Mouse (Mus musculus) CH12.LX (cell line): ENCODE data around the gene 2810006K23Rik. TPM values are rescaled to one million over a fixed set of nuclear protein-coding genes. Genes with fewer than 3 reads are reported as not detected.

ENCODE experiments used
- DNase-seq: peaks from one replicate; pipeline ENCODE4 v3.0.0-alpha.2; 2013; ENCODE audit errors: extremely low read depth
- H3K27ac ChIP-seq: 2 replicates; pipeline ENCODE4 v1.5.1; 2012; ENCODE audit warnings: low read depth, mild to moderate bottlenecking, control low read depth, moderate library complexity; ENCODE audit not compliant: insufficient read depth
- H3K27me3 ChIP-seq: replicated peaks from 2 replicates; pipeline ENCODE3; 2012; ENCODE audit warnings: inconsistent platforms
- H3K36me3 ChIP-seq, 2 experiments: replicated peaks in 1 of 2; 2 replicates each; pipeline versions ENCODE3 to v1.6.1; 2012; ENCODE audit warnings: inconsistent platforms in 1 of 2, low read length in 1 of 2, mild to moderate bottlenecking in 1 of 2, mixed read lengths in 1 of 2, moderate library complexity in 1 of 2; ENCODE audit not compliant: control insufficient read depth in 1 of 2, insufficient read depth in 1 of 2
- H3K4me1 ChIP-seq, 2 experiments: 2 replicates each; pipeline ENCODE4 v1.6.1; 2012; ENCODE audit warnings: inconsistent platforms in 1 of 2, moderate library complexity in 1 of 2; ENCODE audit not compliant: insufficient read depth in 2 of 2, control insufficient read depth in 1 of 2
- H3K4me2 ChIP-seq: 2 replicates; pipeline ENCODE4 v1.6.1; 2012; ENCODE audit warnings: low read depth, mild to moderate bottlenecking, control low read depth; ENCODE audit not compliant: poor library complexity, insufficient read depth, severe bottlenecking
- H3K4me3 ChIP-seq, 3 experiments: fragments of 150-350 bp in 1 of 3; sonication (generic) in 1 of 3; replicated peaks in 1 of 3; 2 replicates each; pipeline versions ENCODE3 to v1.5.1; 2011 to 2012; ENCODE audit warnings: low read depth in 2 of 3, low read length in 2 of 3, mild to moderate bottlenecking in 2 of 3, moderate library complexity in 2 of 3, control low read depth in 1 of 3, improper control_type of control experiment in 1 of 3, inconsistent platforms in 1 of 3, mixed read lengths in 1 of 3; ENCODE audit not compliant: poor library complexity in 1 of 3
- H3K79me2 ChIP-seq: replicated peaks from 2 replicates; pipeline ENCODE4 v1.6.1; 2012; ENCODE audit warnings: mild to moderate bottlenecking, moderate library complexity; ENCODE audit not compliant: control insufficient read depth, poor library complexity, insufficient read depth, severe bottlenecking; ENCODE audit errors: extremely low read depth
- H3K9ac ChIP-seq: 2 replicates; pipeline ENCODE4 v1.6.1; 2012; ENCODE audit warnings: low read depth, mild to moderate bottlenecking, control low read depth, moderate library complexity; ENCODE audit not compliant: insufficient read depth
- H3K9me3 ChIP-seq: replicated peaks from 2 replicates; pipeline ENCODE3; 2012; ENCODE audit warnings: low read length, inconsistent platforms, mixed read lengths
- BHLHE40 ChIP-seq: IDR thresholded peaks from 2 replicates; pipeline ENCODE4 v1.6.1; 2011; ENCODE audit warnings: mild to moderate bottlenecking, low read depth, low read length, improper control_type of control experiment
- CHD1 ChIP-seq: IDR thresholded peaks from 2 replicates; pipeline ENCODE4 v1.6.1; 2012; ENCODE audit warnings: low read depth, low read length, improper control_type of control experiment, inconsistent platforms
- CHD2 ChIP-seq: IDR thresholded peaks from 2 replicates; pipeline ENCODE4 v1.6.1; 2011; ENCODE audit warnings: low read length, improper control_type of control experiment
- CTCF ChIP-seq, 2 experiments: IDR thresholded peaks in 1 of 2; conservative IDR thresholded peaks in 1 of 2; 2 replicates each; pipeline ENCODE4 v1.5.1; 2011 to 2012; ENCODE audit warnings: low read depth in 2 of 2, low read length in 2 of 2, improper control_type of control experiment in 1 of 2, inconsistent platforms in 1 of 2, mild to moderate bottlenecking in 1 of 2, moderate library complexity in 1 of 2
- E2F4 ChIP-seq: IDR thresholded peaks from 2 replicates; pipeline ENCODE4 v1.6.1; 2011; ENCODE audit warnings: low read depth, low read length, improper control_type of control experiment; ENCODE audit not compliant: insufficient replicate concordance
- ELF1 ChIP-seq: IDR thresholded peaks from 2 replicates; pipeline ENCODE4 v1.6.1; 2014; ENCODE audit warnings: low read depth, mild to moderate bottlenecking, inconsistent platforms, low read length, improper control_type of control experiment
- HCFC1 ChIP-seq: IDR thresholded peaks from 2 replicates; pipeline ENCODE4 v1.6.1; 2012; ENCODE audit warnings: low read depth, mild to moderate bottlenecking, inconsistent platforms, low read length, improper control_type of control experiment
- IRF4 ChIP-seq: IDR thresholded peaks from 2 replicates; pipeline ENCODE4 v1.6.1; 2014; ENCODE audit warnings: low read depth, mild to moderate bottlenecking, inconsistent platforms, low read length, improper control_type of control experiment
- JUN ChIP-seq: IDR thresholded peaks from 2 replicates; pipeline ENCODE4 v1.6.1; 2011; ENCODE audit warnings: low read depth, mild to moderate bottlenecking, low read length, improper control_type of control experiment, moderate library complexity; ENCODE audit not compliant: insufficient read depth
- KAT2A ChIP-seq: IDR thresholded peaks from 2 replicates; pipeline ENCODE4 v1.6.1; 2012; ENCODE audit warnings: low read length, improper control_type of control experiment, inconsistent platforms; ENCODE audit not compliant: insufficient replicate concordance
- MAFK ChIP-seq: IDR thresholded peaks from 2 replicates; pipeline ENCODE4 v1.6.1; 2011; ENCODE audit warnings: low read length, improper control_type of control experiment; ENCODE audit not compliant: insufficient replicate concordance
- MAX ChIP-seq: IDR thresholded peaks from 2 replicates; pipeline ENCODE4 v1.6.1; 2011; ENCODE audit warnings: low read length, improper control_type of control experiment
- MAZ ChIP-seq: IDR thresholded peaks from 2 replicates; pipeline ENCODE4 v1.6.1; 2012; ENCODE audit warnings: low read depth, mild to moderate bottlenecking, inconsistent platforms, low read length, improper control_type of control experiment, moderate library complexity
- MEF2A ChIP-seq: IDR thresholded peaks from 2 replicates; pipeline ENCODE4 v1.6.1; 2014; ENCODE audit warnings: low read depth, mild to moderate bottlenecking, inconsistent platforms, low read length, improper control_type of control experiment, borderline replicate concordance
- MXI1 ChIP-seq: IDR thresholded peaks from 2 replicates; pipeline ENCODE4 v1.6.1; 2011; ENCODE audit warnings: mild to moderate bottlenecking, low read depth, low read length, improper control_type of control experiment
- MYC ChIP-seq: IDR thresholded peaks from 2 replicates; pipeline ENCODE4 v1.6.1; 2011; ENCODE audit warnings: low read depth, mild to moderate bottlenecking, improper control_type of control experiment, low read length
- NELFE ChIP-seq: IDR thresholded peaks from 2 replicates; pipeline ENCODE4 v1.6.1; 2011; ENCODE audit warnings: low read depth, low read length, improper control_type of control experiment
- NRF1 ChIP-seq: IDR thresholded peaks from 2 replicates; pipeline ENCODE4 v1.6.1; 2014; ENCODE audit warnings: low read depth, mild to moderate bottlenecking, inconsistent platforms, low read length, improper control_type of control experiment, moderate library complexity
- POLR2A ChIP-seq: IDR thresholded peaks from 2 replicates; pipeline ENCODE4 v1.6.1; 2011; ENCODE audit warnings: low read depth, mild to moderate bottlenecking, improper control_type of control experiment, low read length
- POLR2AphosphoS2 ChIP-seq: IDR thresholded peaks from 2 replicates; pipeline ENCODE4 v1.6.1; 2011; ENCODE audit warnings: low read depth, low read length, improper control_type of control experiment
- RAD21 ChIP-seq: IDR thresholded peaks from 2 replicates; pipeline ENCODE4 v1.6.1; 2011; ENCODE audit warnings: low read depth, mild to moderate bottlenecking, low read length, improper control_type of control experiment, moderate library complexity
- RCOR1 ChIP-seq: conservative IDR thresholded peaks from 2 replicates; pipeline ENCODE4 v1.6.1; 2012; ENCODE audit warnings: low read depth, mild to moderate bottlenecking, inconsistent platforms, low read length, improper control_type of control experiment
- SIN3A ChIP-seq: IDR thresholded peaks from 2 replicates; pipeline ENCODE4 v1.6.1; 2012; ENCODE audit warnings: low read length, improper control_type of control experiment, inconsistent platforms
- TBP ChIP-seq: conservative IDR thresholded peaks from 2 replicates; pipeline ENCODE4 v1.6.1; 2011; ENCODE audit warnings: low read depth, low read length, improper control_type of control experiment
- TCF12 ChIP-seq: IDR thresholded peaks from 2 replicates; pipeline ENCODE4 v1.6.1; 2014; ENCODE audit warnings: low read depth, mild to moderate bottlenecking, inconsistent platforms, low read length, improper control_type of control experiment
- UBTF ChIP-seq: IDR thresholded peaks from 2 replicates; pipeline ENCODE4 v1.6.1; 2012; ENCODE audit warnings: low read depth, mild to moderate bottlenecking, inconsistent platforms, low read length, improper control_type of control experiment, moderate library complexity
- ZKSCAN1 ChIP-seq: IDR thresholded peaks from 2 replicates; pipeline ENCODE4 v1.6.1; 2012; ENCODE audit warnings: low read depth, inconsistent platforms, low read length, improper control_type of control experiment, borderline replicate concordance
- ZMIZ1 ChIP-seq: IDR thresholded peaks from 2 replicates; pipeline ENCODE4 v1.6.1; 2012; ENCODE audit warnings: low read depth, mild to moderate bottlenecking, inconsistent platforms, low read length, improper control_type of control experiment
- ZNF384 ChIP-seq: IDR thresholded peaks from 2 replicates; pipeline ENCODE4 v1.6.1; 2012; ENCODE audit warnings: low read depth, low read length, improper control_type of control experiment, inconsistent platforms
- dilution Hi-C: fragments of 300-500 bp; cut with MboI; formaldehyde crosslinking; loops from 2 replicates; pipeline ENCODE4 v1.14.3; 2020; ENCODE audit warnings: low sequenced_read_pairs; ENCODE audit not compliant: extremely low pct_unique_long_range_greater_than_20kb, extremely low pct_ligation_motif_present
- in situ Hi-C: fragments of 300-500 bp; cut with MboI; formaldehyde crosslinking; loops from 3 replicates; pipeline ENCODE4 v1.14.3; 2019; ENCODE audit warnings: low sequenced_read_pairs, low pct_ligation_motif_present, low pct_unique_long_range_greater_than_20kb, mixed read lengths
- polyA plus RNA-seq: library from polyadenylated mRNA; unstranded; fragments of >175 nt; gene quantifications from 2 replicates; pipeline ENCODE4 v1.2.1, GENCODE M21; 2012; ENCODE audit warnings: low read depth; ENCODE audit not compliant: insufficient read length
- total RNA-seq, 2 experiments: library from RNA; depleted of rRNA; stranded (reverse); fragments of 300-350 nt in 1 of 2; fragments of >200 nt in 1 of 2; gene quantifications; 2 replicates each; pipeline ENCODE4 v1.2.3; 2012 to 2014

The 2810006K23Rik gene
- 6.1 and 6.3 TPM in 2 replicates for total RNA-seq (2012; rRNA removed)
- 8.9 TPM in 2 replicates for total RNA-seq (2014; rRNA removed)
- polyA plus RNA-seq, result 8.2 and 8.9 TPM in 2 replicates

DNA sequence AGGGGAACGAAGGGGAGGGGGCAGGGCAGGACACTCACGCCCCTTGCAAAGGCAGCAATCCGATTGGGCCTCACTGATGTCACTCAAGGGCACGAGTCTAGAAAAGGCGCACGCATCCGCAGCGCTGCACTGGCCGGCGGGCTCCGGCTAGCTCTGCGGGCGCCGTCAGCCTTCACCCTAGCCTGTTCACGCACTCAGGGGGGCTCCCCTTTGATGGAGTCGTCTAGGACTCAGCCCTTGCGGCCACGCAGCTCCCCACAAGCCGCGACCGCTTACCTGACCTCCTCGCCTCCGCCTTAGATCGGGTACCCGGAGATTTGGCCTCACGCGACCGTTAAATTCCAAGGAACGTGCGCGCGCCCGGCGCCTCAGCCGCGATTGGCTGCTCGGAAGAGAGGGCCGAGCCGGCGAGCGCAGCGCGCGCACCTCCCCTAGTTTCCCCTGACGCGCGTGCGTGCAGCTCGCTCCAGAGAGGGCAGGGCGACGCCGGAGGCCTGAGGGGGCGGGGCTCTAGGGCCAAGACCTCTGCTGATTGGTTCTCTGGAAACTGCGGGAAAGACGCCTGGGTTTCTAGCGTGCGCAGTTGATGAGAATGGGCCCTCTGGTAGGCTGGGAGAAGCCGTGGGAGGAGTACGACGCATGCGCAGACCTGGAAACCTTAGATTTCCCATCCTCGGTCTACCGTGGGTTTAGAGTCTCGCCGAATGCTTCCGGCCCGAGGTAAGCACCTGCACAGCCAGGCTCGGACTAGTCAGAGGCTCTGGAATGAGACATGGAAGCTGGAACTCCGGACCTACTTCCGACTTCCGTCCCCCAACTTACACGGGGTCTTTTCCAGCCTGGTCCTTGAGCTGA, at the start of gene 2810006K23Rik, which contains the start of gene Mphosph9:
2810006K23Rik (plus strand) TSS at position 580 of the 855 bp plus-strand sequence.
Mphosph9 (minus strand) TSS at position 463 of the 855 bp plus-strand sequence.
- peak within 1 kb of the TSS; percentile 94 for H3K4me2 ChIP-seq
- peak within 1 kb of the TSS; percentile 87 for H3K9ac ChIP-seq
- H3K79me2 ChIP-seq, result peaks cover 7% of the 10 kb centered on the region; the same call in 1 of the 2 replicates
- no peaks in the 10 kb centered on the region for H3K27me3 ChIP-seq
- dilution Hi-C loops (no loop called here), in situ Hi-C loops (no loop called here)
- H3K36me3 ChIP-seq, result peaks cover 3 to 17% of the 10 kb centered on the region in 2 experiments
- peaks cover 3 to 23% of the 10 kb centered on the region in 2 experiments; a peak in 3 of 4 replicates for H3K4me1 ChIP-seq
- peak within 1 kb of the TSS; percentile 61 to 99 (median 84) for H3K4me3 ChIP-seq
- no peaks in the 10 kb centered on the region for H3K9me3 ChIP-seq
- TF ChIP-seq POLR2AphosphoS2, result peak; percentile 97
- TF ChIP-seq JUN, result no peak
- TF ChIP-seq ZMIZ1, result peak; percentile 98
- TF ChIP-seq NELFE, result peak; percentile 99
- TF ChIP-seq MAFK, result no peak
- TF ChIP-seq MYC, result peak; percentile 71; the same call in 1 of the 2 replicates
- peak; percentile 77 for TF ChIP-seq MAZ
- TF ChIP-seq BHLHE40, result peak; percentile 96
- TF ChIP-seq SIN3A, result peak; percentile 58; the same call in 1 of the 2 replicates
- TF ChIP-seq TBP, result peak; percentile 97
- no peak for TF ChIP-seq RAD21
- TF ChIP-seq TCF12, result peak; percentile 87
- TF ChIP-seq CHD2, result peak; percentile 96
- TF ChIP-seq CTCF (conservative IDR thresholded peaks at IDR 0.05 in 1 of 2, IDR thresholded peaks at IDR 0.05 in 1 of 2; ENCODE audit: low read depth in 2 of 2, low read length in 2 of 2), result no peak
- peak; percentile 58 for TF ChIP-seq ELF1
- 0 out of 2 replicates have a peak, but pooled peaks have one; percentile 72 for TF ChIP-seq UBTF
- peak; percentile 52; the same call in 1 of the 2 replicates for TF ChIP-seq RCOR1
- TF ChIP-seq MEF2A, result peak; percentile 24
- peak; percentile 32; the same call in 1 of the 2 replicates for TF ChIP-seq KAT2A
- no peak for TF ChIP-seq ZNF384
- TF ChIP-seq IRF4, result peak; percentile 42; the same call in 1 of the 2 replicates
- TF ChIP-seq CHD1, result peak; percentile 66; the same call in 1 of the 2 replicates
- TF ChIP-seq POLR2A, result peak; percentile 98
- TF ChIP-seq ZKSCAN1, result no peak
- TF ChIP-seq NRF1, result peak; percentile 91
- TF ChIP-seq E2F4, result 0 out of 2 replicates have a peak, but pooled peaks have one; percentile 72
- TF ChIP-seq MXI1, result peak; percentile 81
- peak; percentile 81 for TF ChIP-seq MAX
- peak; percentile 53 for TF ChIP-seq HCFC1
- peak; percentile 99 for DNase-seq
- peak within 1 kb of the TSS; percentile 79 for H3K27ac ChIP-seq
